Mouse (Mus musculus): ENCODE measurements around the gene Cdca3.
A peak's percentile ranks its signal among the peaks of the same experiment; 100 is the strongest.
"Not testable (repeated sequence)": the region's sequence is repeated elsewhere in the genome, so short reads cannot be mapped to it uniquely, and the experiment has no call there.

The Cdca3 gene

GRCm38 (mm10) chr6:124809052-124809774, 20.1 kb upstream of the Cdca3 start:
- peak; percentile 86 to 87 for DNase-seq (ENCODE audit: low spot score in 2 of 2)

GRCm38 (mm10) chr6:124809775-124810538, 19.4 kb upstream of the Cdca3 start:
- DNase-seq (ENCODE audit: low spot score in 2 of 2): no peak

GRCm38 (mm10) chr6:124810566-124811402, 18.6 kb upstream of the Cdca3 start:
- not testable (repeated sequence) for DNase-seq (ENCODE audit: low spot score in 2 of 2)

- no peak for DNase-seq (ENCODE audit: low spot score in 2 of 2)
These were observed 18.0 kb upstream of the Cdca3 start for GRCm38 (mm10) chr6:124811403-124811665.

GRCm38 (mm10) chr6:124811701-124812560, 17.4 kb upstream of the Cdca3 start:
- DNase-seq (ENCODE audit: low spot score in 2 of 2): no peak

- DNase-seq (ENCODE audit: low spot score in 2 of 2): no peak
These were observed 16.5 kb upstream of the Cdca3 start for GRCm38 (mm10) chr6:124812848-124813247.

- peak in 1 of 2 experiments; percentile 78 for DNase-seq (ENCODE audit: low spot score in 2 of 2)
These were observed 15.9 kb upstream of the Cdca3 start for GRCm38 (mm10) chr6:124813496-124813895.

GRCm38 (mm10) chr6:124813933-124814332, 15.4 kb upstream of the Cdca3 start, which contains the start of gene Tpi1:
Gene Tpi1, minus strand, starts transcription at chr6:124814296.
- DNase-seq (ENCODE audit: low spot score in 2 of 2): peak; percentile 78 to 89

GRCm38 (mm10) chr6:124814448-124814847, 14.9 kb upstream of the Cdca3 start:
- no peak for DNase-seq (ENCODE audit: low spot score in 2 of 2)

GRCm38 (mm10) chr6:124814858-124815774, 14.2 kb upstream of the Cdca3 start:
- DNase-seq (ENCODE audit: low spot score in 2 of 2): no peak

GRCm38 (mm10) chr6:124816611-124817010, 12.7 kb upstream of the Cdca3 start:
- no peak for DNase-seq (ENCODE audit: low spot score in 2 of 2)

GRCm38 (mm10) chr6:124817125-124817524, 12.2 kb upstream of the Cdca3 start:
- DNase-seq (ENCODE audit: low spot score in 2 of 2): no peak

GRCm38 (mm10) chr6:124817563-124817962, 11.8 kb upstream of the Cdca3 start:
- no peak for DNase-seq (ENCODE audit: low spot score in 2 of 2)

- DNase-seq (ENCODE audit: low spot score in 2 of 2): no peak
These were observed 11.4 kb upstream of the Cdca3 start for GRCm38 (mm10) chr6:124817971-124818370.

- DNase-seq (ENCODE audit: low spot score in 2 of 2): no peak
These were observed 8.5 kb upstream of the Cdca3 start for GRCm38 (mm10) chr6:124820891-124821290.

GRCm38 (mm10) chr6:124822049-124822448, 7.3 kb upstream of the Cdca3 start:
- no peak for DNase-seq (ENCODE audit: low spot score in 2 of 2)

- DNase-seq (ENCODE audit: low spot score in 2 of 2): peak in 1 of 2 experiments; percentile 50
These were observed 1.2 kb upstream of the Cdca3 start for GRCm38 (mm10) chr6:124828101-124828592.

GRCm38 (mm10) chr6:124829799-124830700, 703 bp downstream of the Cdca3 start:
- peak; percentile 86 to 95 for DNase-seq (ENCODE audit: low spot score in 2 of 2)

- not testable (repeated sequence) for DNase-seq (ENCODE audit: low spot score in 2 of 2)
These were observed 1.9 kb downstream of the Cdca3 start for GRCm38 (mm10) chr6:124831199-124831598.
